Mouse (Mus musculus) lung, adult 18-20 months (tissue): ENCODE measurements around the gene Tchh.

ENCODE experiments used
- DNase-seq, 2 experiments: peaks; one replicate each; pipeline ENCODE4 v3.0.0; 2022; ENCODE audit warnings: mixed read lengths in 2 of 2

Tchh gene

DNA sequence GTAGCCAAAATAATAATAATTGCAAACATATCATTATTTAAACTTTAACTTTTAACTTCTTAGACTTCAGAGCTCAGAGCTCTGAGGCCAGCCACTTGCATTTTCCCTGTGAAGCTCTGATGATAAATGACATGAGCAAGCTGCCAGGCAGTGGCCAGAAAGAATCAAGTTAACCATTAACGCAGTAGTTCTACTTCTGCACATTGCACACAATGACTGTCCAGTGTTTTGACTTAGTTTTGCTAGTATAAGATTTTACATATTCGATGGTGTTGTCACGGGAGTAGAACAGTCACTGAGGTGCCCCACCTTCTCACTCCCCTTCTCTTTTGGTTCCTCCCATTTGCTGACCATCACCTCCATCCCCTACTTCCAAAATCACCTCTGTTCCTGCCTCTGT lies 55.0 kb downstream of the Tchh start:
- DNase-seq, result no peak
